Mouse (Mus musculus): ENCODE measurements around the gene Mroh8.

DNA sequence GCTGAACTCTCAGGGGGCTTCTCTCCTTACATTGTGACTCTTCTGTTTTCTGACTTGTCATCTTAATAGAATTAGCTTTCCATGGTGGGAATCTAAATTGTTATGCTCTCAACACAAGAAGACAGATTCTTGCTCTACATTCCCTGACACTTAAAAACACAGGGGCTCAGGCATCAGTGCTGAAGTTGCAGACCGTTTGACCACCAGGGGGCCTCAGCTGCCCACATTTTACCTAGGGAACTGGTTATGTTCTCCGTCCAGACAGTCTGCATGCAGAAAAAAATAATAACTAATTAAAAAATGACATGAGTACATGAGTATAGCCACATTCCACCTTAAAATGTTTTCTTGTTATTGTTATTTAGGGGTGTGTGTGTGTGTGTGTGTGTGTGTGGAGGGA, 12.7 kb upstream of the Mroh8 start:
- no peak for TF ChIP-seq TAL1 (conservative IDR thresholded peaks at IDR 0.05; ENCODE audit: low read depth, low read length)
- peak; percentile 64 for TF ChIP-seq CTCF (IDR thresholded peaks at IDR 0.05; ENCODE audit: low read depth, low read length)

Data from G1E (cell line).